Mouse (Mus musculus): Measurements from ENCODE around the gene Sebox.

DNA sequence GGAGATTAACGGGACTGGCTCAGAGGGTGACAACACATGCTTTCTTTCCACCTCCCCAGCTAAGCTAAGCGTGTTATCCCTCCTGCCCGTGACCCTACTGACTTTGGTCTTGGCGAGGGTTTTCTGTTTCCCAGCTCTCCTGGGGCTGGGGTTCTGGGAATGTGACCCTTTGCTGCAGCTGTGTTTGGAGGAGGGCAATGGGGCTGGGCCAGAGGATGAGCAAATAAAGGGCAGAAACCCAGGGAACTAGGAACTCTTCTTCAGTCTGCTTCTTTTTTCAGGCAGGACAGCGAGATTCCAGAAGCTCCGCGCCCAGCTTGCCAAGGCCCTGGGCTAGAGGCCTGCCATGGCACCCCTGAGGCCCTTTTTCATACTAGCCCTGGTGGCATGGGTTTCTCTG lies 4.2 kb upstream of the Sebox start, which contains the start of gene Vtn:
- no peak for TF ChIP-seq CTCF (IDR thresholded peaks at IDR 0.05; ENCODE audit: low read depth)
- no peak for TF ChIP-seq EP300 (IDR thresholded peaks at IDR 0.05; ENCODE audit: low read depth)

All from liver, postnatal 0 days (tissue).